Mouse (Mus musculus): Measurements from ENCODE around the gene Itga11. TPM values are rescaled to one million over a fixed set of nuclear protein-coding genes. Genes with fewer than 3 reads are reported as not detected.
"Not testable (repeated sequence)": the region's sequence is repeated elsewhere in the genome, so short reads cannot be mapped to it uniquely, and the experiment has no call there.

Gene Itga11
- polyA plus RNA-seq, 1 experiment, result 2.7 TPM

GRCm38 (mm10) chr9:62810543-62811515 lies 133.2 kb downstream of the Itga11 start:
- Histone ChIP-seq H3K27me3 (replicated peaks) (no peaks in the 10 kb centered on the region), H3K4me3 (replicated peaks) (peak overlapping the region; percentile 100), H3K4me1 (peaks cover 53% of the 10 kb centered on the region), H3K9me3 (no peaks in the 10 kb centered on the region), H3K36me3 (replicated peaks; ENCODE audit: low read length) (peaks cover 8% of the 10 kb centered on the region)
- TF ChIP-seq GATA1 (IDR thresholded peaks at IDR 0.05; ENCODE audit: borderline replicate concordance, low read length), result no peak

DNA sequence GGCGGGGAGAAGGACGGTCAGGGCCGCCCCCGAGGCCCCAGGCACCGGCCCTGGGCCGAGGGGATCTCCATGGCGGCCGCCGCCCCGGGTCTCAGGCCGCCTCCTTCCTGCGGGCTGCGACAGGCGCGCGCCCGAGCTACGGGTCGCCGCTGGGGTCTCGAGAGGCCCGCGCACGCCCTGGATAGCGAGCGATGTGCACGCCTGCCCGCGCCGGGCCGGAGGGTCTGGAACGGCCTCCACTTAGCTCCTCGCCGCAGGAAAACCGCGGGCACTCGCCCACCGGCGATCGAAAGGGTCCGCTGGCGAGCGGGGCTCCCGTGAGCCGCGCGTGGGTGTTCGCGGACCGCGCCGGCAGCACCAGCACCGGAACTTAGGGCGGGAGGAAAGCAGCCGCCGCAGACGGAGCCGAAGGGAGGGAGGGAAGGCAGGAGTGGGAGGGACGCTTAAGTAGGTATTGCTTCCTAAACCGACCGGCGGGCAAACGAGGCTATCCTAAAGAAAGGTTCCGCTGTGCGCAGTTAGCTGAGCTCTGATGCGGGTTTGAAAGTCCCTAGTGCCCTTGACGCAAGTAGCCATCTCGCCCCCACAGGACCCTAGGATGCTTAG lies 134.0 kb downstream of the Itga11 start, which contains the start of gene Fem1b:
Gene Fem1b (minus strand): TSS at position 419 of the 606 bp plus-strand sequence.
- Histone ChIP-seq H3K4me3 (replicated peaks) (peak within 1 kb of the TSS; percentile 100), H3K36me3 (replicated peaks; ENCODE audit: low read length) (peaks cover 8% of the 10 kb centered on the region), H3K4me1 (peaks cover 56% of the 10 kb centered on the region), H3K9me3 (no peaks in the 10 kb centered on the region), H3K27me3 (replicated peaks) (no peaks in the 10 kb centered on the region)
- TF ChIP-seq FLI1 (IDR thresholded peaks at IDR 0.05; ENCODE audit: low read length), result no peak
- no peak for TF ChIP-seq GATA1 (IDR thresholded peaks at IDR 0.05; ENCODE audit: borderline replicate concordance, low read length)

DNA sequence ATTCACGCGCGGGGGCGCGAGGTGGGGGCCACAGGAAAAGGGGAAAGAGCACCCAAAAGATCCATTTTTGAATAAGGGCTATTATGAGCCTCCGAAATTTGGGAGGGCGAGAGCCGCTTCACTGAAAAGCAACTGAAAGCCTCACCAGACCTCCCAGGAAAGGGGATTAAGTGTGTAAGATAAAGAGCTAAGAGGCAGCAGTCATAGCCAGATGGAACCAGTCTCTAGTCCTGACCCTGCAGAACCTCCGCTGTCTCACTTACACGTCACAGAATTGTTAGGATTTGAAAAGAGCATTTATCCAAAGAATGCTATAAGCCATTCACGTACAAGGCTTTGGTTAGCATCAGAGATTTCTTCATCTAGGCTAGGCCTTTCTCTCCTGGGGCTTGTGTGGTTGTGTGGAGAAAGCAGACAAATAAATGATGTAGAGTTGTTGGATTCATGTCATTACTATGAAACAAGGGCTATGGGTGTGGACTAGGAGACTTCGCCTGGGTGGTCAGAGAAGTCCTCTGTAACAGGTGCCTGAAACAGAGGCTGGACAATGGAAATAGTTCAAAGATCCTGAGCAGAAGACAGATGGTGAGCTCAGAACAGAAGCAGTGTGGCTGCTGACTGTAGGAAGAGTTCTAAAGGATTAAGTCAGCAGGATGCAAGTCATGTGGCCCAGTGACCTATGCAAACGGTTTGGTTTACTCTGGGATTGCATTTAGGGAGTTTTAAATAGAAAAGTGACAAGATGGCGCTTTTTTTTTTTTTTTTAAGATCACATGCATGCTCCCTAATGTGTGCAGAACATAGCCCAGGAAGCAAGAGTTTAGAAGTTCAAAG lies 134.8 kb downstream of the Itga11 start:
- H3K36me3 ChIP-seq (replicated peaks; ENCODE audit: low read length), result peaks cover 8% of the 10 kb centered on the region
- H3K4me3 ChIP-seq (replicated peaks), result peak overlapping the region; percentile 100
- no peak for TF ChIP-seq GATA1 (IDR thresholded peaks at IDR 0.05; ENCODE audit: borderline replicate concordance, low read length)
- TF ChIP-seq FLI1 (IDR thresholded peaks at IDR 0.05; ENCODE audit: low read length), result no peak
- no peaks in the 10 kb centered on the region for H3K9me3 ChIP-seq
- peaks cover 64% of the 10 kb centered on the region for H3K4me1 ChIP-seq
- H3K27me3 ChIP-seq (replicated peaks), result no peaks in the 10 kb centered on the region

DNA sequence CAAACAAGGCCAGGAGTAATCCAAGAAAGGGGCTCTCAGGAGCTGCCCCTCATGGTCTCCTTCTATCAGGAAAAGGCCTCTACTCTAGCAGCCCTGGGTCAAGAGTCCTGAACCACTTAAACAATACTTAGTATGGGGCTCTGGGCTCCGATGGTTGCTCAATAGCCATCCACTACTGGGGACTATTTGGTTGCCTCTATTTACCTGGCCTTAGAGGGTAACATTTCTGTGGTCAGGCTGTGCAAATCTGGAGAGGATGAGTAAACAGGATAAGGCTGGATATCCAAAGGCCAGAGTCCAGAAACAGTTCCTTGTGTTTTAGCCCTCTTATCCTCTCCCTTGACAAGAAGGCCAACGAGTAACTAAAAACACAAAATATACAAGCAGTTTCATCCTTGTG lies 137.1 kb downstream of the Itga11 start:
- no peaks in the 10 kb centered on the region for H3K9me3 ChIP-seq
- no peak overlapping the region for H3K4me3 ChIP-seq (replicated peaks)
- H3K4me1 ChIP-seq, result peaks cover 60% of the 10 kb centered on the region
- no peaks in the 10 kb centered on the region for H3K36me3 ChIP-seq (replicated peaks; ENCODE audit: low read length)
- no peak for TF ChIP-seq FLI1 (IDR thresholded peaks at IDR 0.05; ENCODE audit: low read length)
- no peak for TF ChIP-seq GATA1 (IDR thresholded peaks at IDR 0.05; ENCODE audit: borderline replicate concordance, low read length)
- no peaks in the 10 kb centered on the region for H3K27me3 ChIP-seq (replicated peaks)

DNA sequence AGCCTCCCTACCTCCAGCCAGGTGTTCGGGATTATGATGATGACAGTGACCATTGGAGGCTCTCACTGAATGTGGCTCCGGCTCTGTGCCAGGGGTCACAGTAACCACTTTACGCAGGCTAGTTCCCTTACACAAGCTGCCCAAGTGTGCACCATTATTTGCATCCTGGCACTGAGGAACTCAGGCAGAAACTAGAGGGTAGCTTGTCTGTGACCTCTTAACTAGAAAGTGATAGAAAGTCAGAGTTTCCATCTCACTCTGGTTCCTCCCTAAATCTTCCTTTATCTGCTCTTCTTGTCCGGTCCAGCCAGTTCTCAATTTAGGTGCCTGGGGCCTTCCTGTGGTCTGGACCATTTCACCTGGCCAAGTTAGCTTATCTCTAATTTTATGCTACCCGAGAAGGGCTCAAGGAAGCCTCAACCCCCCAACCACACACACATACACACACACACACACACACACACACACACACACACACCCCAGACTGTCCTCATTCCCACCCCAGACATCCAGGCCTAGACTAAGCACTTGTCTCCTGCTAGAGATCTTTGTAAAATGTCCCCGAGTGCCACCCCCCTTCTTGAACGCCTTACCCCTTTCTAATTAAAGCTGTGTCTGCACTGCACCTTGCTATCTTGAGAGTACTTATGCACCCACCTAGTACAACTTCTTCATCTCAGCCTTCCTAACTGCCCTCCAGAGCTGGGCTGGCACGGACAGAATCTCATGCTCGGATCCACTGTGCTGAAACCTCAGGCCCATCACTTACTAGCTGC lies 138.9 kb downstream of the Itga11 start:
- H3K4me1 ChIP-seq, result peaks cover 51% of the 10 kb centered on the region
- no peak overlapping the region for H3K4me3 ChIP-seq (replicated peaks)
- H3K36me3 ChIP-seq (replicated peaks; ENCODE audit: low read length), result no peaks in the 10 kb centered on the region
- H3K27me3 ChIP-seq (replicated peaks), result no peaks in the 10 kb centered on the region
- TF ChIP-seq FLI1 (IDR thresholded peaks at IDR 0.05; ENCODE audit: low read length) (no peak), GATA1 (IDR thresholded peaks at IDR 0.05; ENCODE audit: borderline replicate concordance, low read length) (no peak)
- no peaks in the 10 kb centered on the region for H3K9me3 ChIP-seq

DNA sequence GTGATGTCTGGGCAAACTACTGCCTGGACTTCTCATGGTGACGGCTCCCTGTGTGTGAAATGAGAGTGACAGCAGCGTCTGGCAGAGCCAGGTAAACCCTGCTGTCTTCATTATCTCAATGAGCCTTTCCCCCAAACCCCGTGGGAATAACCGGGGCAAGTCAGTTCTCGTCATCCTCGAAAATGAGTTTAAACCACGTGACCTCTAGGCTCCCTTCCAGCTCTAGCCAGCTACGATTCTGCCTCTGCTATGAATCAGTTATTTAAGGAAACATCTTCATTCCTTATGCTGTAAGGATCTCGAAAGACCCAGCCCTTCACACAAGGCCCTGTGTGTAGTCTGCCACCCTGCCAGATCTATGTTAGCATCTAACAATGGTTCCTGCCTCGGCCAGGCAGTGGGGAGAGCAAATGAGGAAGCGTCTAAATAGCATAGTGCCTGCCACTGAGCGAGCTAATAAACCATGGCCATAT lies 139.5 kb downstream of the Itga11 start:
- TF ChIP-seq FLI1 (IDR thresholded peaks at IDR 0.05; ENCODE audit: low read length), result no peak
- TF ChIP-seq GATA1 (IDR thresholded peaks at IDR 0.05; ENCODE audit: borderline replicate concordance, low read length), result no peak
- peaks cover 47% of the 10 kb centered on the region for H3K4me1 ChIP-seq
- no peaks in the 10 kb centered on the region for H3K36me3 ChIP-seq (replicated peaks; ENCODE audit: low read length)
- H3K27me3 ChIP-seq (replicated peaks), result no peaks in the 10 kb centered on the region
- H3K9me3 ChIP-seq, result peaks cover 2% of the 10 kb centered on the region; the same call in 1 of the 2 replicates
- H3K4me3 ChIP-seq (replicated peaks), result no peak overlapping the region

GRCm38 (mm10) chr9:62817828-62818614 lies 140.4 kb downstream of the Itga11 start:
- Histone ChIP-seq H3K4me1 (peaks cover 39% of the 10 kb centered on the region), H3K4me3 (replicated peaks) (no peak overlapping the region), H3K27me3 (replicated peaks) (no peaks in the 10 kb centered on the region), H3K9me3 (peaks cover 2% of the 10 kb centered on the region; the same call in 1 of the 2 replicates), H3K36me3 (replicated peaks; ENCODE audit: low read length) (no peaks in the 10 kb centered on the region)
- no peak for TF ChIP-seq FLI1 (IDR thresholded peaks at IDR 0.05; ENCODE audit: low read length)

GRCm38 (mm10) chr9:62819494-62819893 lies 141.9 kb downstream of the Itga11 start:
- H3K9me3 ChIP-seq, result peaks cover 2% of the 10 kb centered on the region; the same call in 1 of the 2 replicates
- TF ChIP-seq FLI1 (IDR thresholded peaks at IDR 0.05; ENCODE audit: low read length), result no peak
- peaks cover 39% of the 10 kb centered on the region for H3K4me1 ChIP-seq
- no peaks in the 10 kb centered on the region for H3K36me3 ChIP-seq (replicated peaks; ENCODE audit: low read length)
- H3K27me3 ChIP-seq (replicated peaks), result no peaks in the 10 kb centered on the region
- no peak overlapping the region for H3K4me3 ChIP-seq (replicated peaks)

- not testable (repeated sequence) for H3K27me3 ChIP-seq (replicated peaks); H3K9me3 ChIP-seq; H3K4me3 ChIP-seq (replicated peaks); H3K36me3 ChIP-seq (replicated peaks; ENCODE audit: low read length)
- peaks cover 39% of the 10 kb centered on the region for H3K4me1 ChIP-seq
Measured at GRCm38 (mm10) chr9:62819910-62820309, 142.3 kb downstream of the Itga11 start.

Measured in megakaryocyte, embryonic 14.5 days (primary cell).